Mouse (Mus musculus) liver, adult 2 months (tissue): ENCODE measurements at regions not wholly inside any gene's neighbourhood (a gene's known extent, or its start where the extent isn't known, plus 50 kb on each side); places are given as distances from the start of the nearest gene placed in this dataset.

ENCODE experiments used
- CTCF ChIP-seq: fragments of 200-500 bp; IDR thresholded peaks from 2 replicates; pipeline ENCODE4 v1.5.1; 2011; ENCODE audit warnings: low read depth, low read length, control low read depth
- POLR2A ChIP-seq: fragments of 200-500 bp; IDR thresholded peaks from 2 replicates; pipeline ENCODE4 v1.6.1; 2011; ENCODE audit warnings: low read length, control low read depth; ENCODE audit not compliant: insufficient read depth; ENCODE audit errors: extremely low read depth

- TF ChIP-seq POLR2A (no peak), CTCF (no peak)
Measured at GRCm38 (mm10) chr2:66867457-66868216, 82.9 kb upstream of the Scn7a start.
